Mouse (Mus musculus): ENCODE results near the gene Necab3. TPM values are rescaled to one million over a fixed set of nuclear protein-coding genes. Genes with fewer than 3 reads are reported as not detected.

Gene Necab3
- polyA plus RNA-seq, 1 experiment from 2014 or later = 1.6 TPM

DNA sequence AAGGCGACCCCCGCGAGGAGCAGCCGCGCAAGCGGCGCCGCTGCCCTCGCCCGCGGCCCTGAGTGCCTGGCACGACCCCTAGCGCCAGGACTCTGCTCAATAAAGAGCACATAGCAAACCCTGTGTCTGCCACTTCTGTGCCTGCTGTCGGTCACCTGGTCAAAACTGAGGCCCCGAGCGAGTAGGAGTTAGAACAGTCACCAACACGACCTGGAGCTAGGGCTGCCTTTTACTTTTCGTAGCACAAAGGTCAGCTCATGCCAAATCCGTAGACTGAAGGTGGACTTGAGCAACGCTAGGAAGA lies 8.9 kb downstream of the Necab3 start:
- Histone ChIP-seq H3K27me3 (ENCODE audit: insufficient read depth, poor library complexity, severe bottlenecking) (peaks cover 62% of the 10 kb centered on the region), H3K9me3 (no peaks in the 10 kb centered on the region), H3K27ac (no peak overlapping the region), H3K36me3 (no peaks in the 10 kb centered on the region), H3K4me1 (peaks cover 26% of the 10 kb centered on the region), H3K4me3 (peak overlapping the region; percentile 67)
- WGBS = 14% methylated on average over 20 of the region's 20 CpGs
- DNase-seq (ENCODE audit: low spot score) = no peak

- Histone ChIP-seq H3K27me3 (ENCODE audit: insufficient read depth, poor library complexity, severe bottlenecking) (peaks cover 57% of the 10 kb centered on the region), H3K4me3 (peak overlapping the region; percentile 67), H3K4me1 (peaks cover 26% of the 10 kb centered on the region), H3K36me3 (no peaks in the 10 kb centered on the region), H3K9me3 (no peaks in the 10 kb centered on the region), H3K27ac (peak overlapping the region; percentile 75)
- 5% methylated on average over 48 of the region's 48 CpGs for WGBS
- DNase-seq (ENCODE audit: low spot score) = peak; percentile 89
Measured at GRCm38 (mm10) chr2:154549127-154549885, 9.4 kb downstream of the Necab3 start.

GRCm38 (mm10) chr2:154548688-154549087 lies 10.0 kb downstream of the Necab3 start:
- Histone ChIP-seq H3K9me3 (no peaks in the 10 kb centered on the region), H3K4me1 (peaks cover 26% of the 10 kb centered on the region), H3K4me3 (no peak overlapping the region), H3K27me3 (ENCODE audit: insufficient read depth, poor library complexity, severe bottlenecking) (peaks cover 55% of the 10 kb centered on the region), H3K36me3 (no peaks in the 10 kb centered on the region), H3K27ac (no peak overlapping the region)
- no peak for DNase-seq (ENCODE audit: low spot score)
- 40% methylated on average over 3 of the region's 3 CpGs for WGBS

- Histone ChIP-seq H3K36me3 (no peaks in the 10 kb centered on the region), H3K27ac (no peak within 1 kb of the TSS; the same call in 1 of the 2 replicates), H3K4me1 (peaks cover 13% of the 10 kb centered on the region), H3K4me3 (no peak within 1 kb of the TSS), H3K9me3 (no peaks in the 10 kb centered on the region), H3K27me3 (ENCODE audit: insufficient read depth, poor library complexity, severe bottlenecking) (peaks cover 35% of the 10 kb centered on the region)
- 88% methylated on average over 10 of the region's 10 CpGs for WGBS
- no peak for DNase-seq (ENCODE audit: low spot score)
Measured at GRCm38 (mm10) chr2:154546711-154547110, 12.0 kb downstream of the Necab3 start, which contains the start of gene 1700003F12Rik. 1700003F12Rik (plus strand) TSS chr2:154547085.

DNA sequence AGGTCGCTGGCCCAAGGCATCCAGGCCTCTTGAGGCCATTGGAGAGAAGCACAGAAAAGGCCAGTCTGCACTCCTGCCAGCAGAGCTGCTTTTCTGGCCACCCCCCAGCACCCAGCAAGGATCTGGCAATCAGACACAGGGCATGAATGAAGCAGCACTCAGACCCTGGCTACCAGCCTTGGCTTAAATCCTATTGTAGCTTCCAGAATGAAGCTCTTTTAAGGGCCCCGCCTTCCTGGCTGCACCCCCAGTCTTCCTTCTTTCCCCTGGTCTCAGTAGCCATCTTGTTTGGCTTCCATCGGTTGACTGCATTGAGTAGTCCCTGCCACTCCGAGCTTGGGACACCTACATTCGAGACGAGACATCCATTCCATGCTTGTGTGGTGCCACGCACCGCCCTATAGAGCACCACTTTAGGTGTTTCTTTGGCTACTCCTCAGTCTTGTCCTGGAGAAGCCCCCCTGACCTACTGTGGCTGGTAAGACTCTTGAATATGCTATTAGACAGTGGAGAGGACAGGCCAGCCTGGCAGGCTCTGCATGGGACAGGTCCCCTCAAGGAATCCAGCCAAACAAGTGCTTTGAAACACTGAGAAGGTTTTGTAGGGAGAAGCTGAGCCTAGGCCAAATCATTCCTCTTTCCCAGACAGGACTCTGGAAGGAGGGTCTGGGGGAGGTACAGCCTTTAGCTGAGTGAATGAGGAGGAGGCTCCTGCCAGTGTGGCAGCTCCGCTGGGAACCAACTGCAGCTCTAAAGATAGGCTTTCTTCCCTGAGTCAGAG lies 14.9 kb downstream of the Necab3 start:
- H3K27ac ChIP-seq = no peak overlapping the region
- peaks cover 11% of the 10 kb centered on the region; the same call in 1 of the 2 replicates for H3K27me3 ChIP-seq (ENCODE audit: insufficient read depth, poor library complexity, severe bottlenecking)
- no peaks in the 10 kb centered on the region for H3K9me3 ChIP-seq
- no peak overlapping the region for H3K4me3 ChIP-seq
- H3K36me3 ChIP-seq = no peaks in the 10 kb centered on the region; the same call in 1 of the 2 replicates
- WGBS = 82% methylated on average over 9 of the region's 9 CpGs
- DNase-seq (ENCODE audit: low spot score) = no peak
- H3K4me1 ChIP-seq = peaks cover 3% of the 10 kb centered on the region

DNA sequence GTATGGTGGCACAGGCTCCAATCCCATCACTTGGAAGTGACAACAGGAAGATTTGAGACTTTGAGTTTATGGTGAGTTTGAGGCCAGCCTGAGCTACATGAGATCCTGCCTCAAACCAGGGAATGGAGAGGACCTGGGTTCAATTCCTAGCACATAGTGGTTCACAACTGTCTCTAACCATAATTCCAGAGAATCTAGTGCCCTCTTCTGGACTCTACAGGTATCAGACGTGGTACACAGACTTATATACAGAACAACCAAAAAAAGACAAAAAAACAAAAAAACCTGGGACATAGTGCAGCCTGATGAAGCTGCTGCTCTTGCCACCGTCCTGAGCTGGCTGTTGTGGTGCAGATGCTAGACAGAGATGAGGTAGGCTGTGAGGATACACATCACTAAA lies 17.1 kb downstream of the Necab3 start:
- H3K27me3 ChIP-seq (ENCODE audit: insufficient read depth, poor library complexity, severe bottlenecking) = peaks cover 1% of the 10 kb centered on the region; the same call in 1 of the 2 replicates
- no peak for DNase-seq (ENCODE audit: low spot score)
- WGBS = 75% methylated on average over 2 of the region's 2 CpGs
- no peak overlapping the region for H3K27ac ChIP-seq
- no peaks in the 10 kb centered on the region for H3K9me3 ChIP-seq
- no peak overlapping the region for H3K4me3 ChIP-seq
- H3K36me3 ChIP-seq = peaks cover 11% of the 10 kb centered on the region
- H3K4me1 ChIP-seq = peaks cover 8% of the 10 kb centered on the region; the same call in 1 of the 2 replicates

- H3K36me3 ChIP-seq = peaks cover 27% of the 10 kb centered on the region
- WGBS = 75% methylated on average over 3 of the region's 3 CpGs
Measured at GRCm38 (mm10) chr2:154539720-154540119, 19.0 kb downstream of the Necab3 start.

GRCm38 (mm10) chr2:154538710-154539109 lies 20.0 kb downstream of the Necab3 start:
- H3K27me3 ChIP-seq (ENCODE audit: insufficient read depth, poor library complexity, severe bottlenecking) = no peaks in the 10 kb centered on the region
- 28% methylated on average over 3 of the region's 3 CpGs for WGBS
- H3K27ac ChIP-seq = no peak overlapping the region
- H3K4me3 ChIP-seq = no peak overlapping the region
- peaks cover 21% of the 10 kb centered on the region for H3K4me1 ChIP-seq
- peaks cover 32% of the 10 kb centered on the region for H3K36me3 ChIP-seq
- H3K9me3 ChIP-seq = no peaks in the 10 kb centered on the region
- DNase-seq (ENCODE audit: low spot score) = no peak

More at GRCm38 (mm10) chr2:154539720-154540119, 19.0 kb downstream of the Necab3 start:
- Histone ChIP-seq H3K4me1 (peaks cover 15% of the 10 kb centered on the region), H3K9me3 (no peaks in the 10 kb centered on the region), H3K4me3 (no peak overlapping the region), H3K27me3 (ENCODE audit: insufficient read depth, poor library complexity, severe bottlenecking) (no peaks in the 10 kb centered on the region), H3K27ac (no peak overlapping the region)
- DNase-seq (ENCODE audit: low spot score) = no peak

GRCm38 (mm10) chr2:154538310-154538709 lies 20.4 kb downstream of the Necab3 start:
- Histone ChIP-seq H3K4me3 (no peak overlapping the region), H3K9me3 (no peaks in the 10 kb centered on the region), H3K4me1 (peaks cover 21% of the 10 kb centered on the region), H3K27ac (no peak overlapping the region), H3K36me3 (peaks cover 33% of the 10 kb centered on the region), H3K27me3 (ENCODE audit: insufficient read depth, poor library complexity, severe bottlenecking) (no peaks in the 10 kb centered on the region)
- 68% methylated on average over 2 of the region's 2 CpGs for WGBS
- DNase-seq (ENCODE audit: low spot score) = peak; percentile 55

GRCm38 (mm10) chr2:154534704-154535270 lies 23.9 kb downstream of the Necab3 start:
- H3K36me3 ChIP-seq = peaks cover 57% of the 10 kb centered on the region

GRCm38 (mm10) chr2:154532888-154533287 lies 25.8 kb downstream of the Necab3 start:
- 59% methylated on average over 3 of the region's 3 CpGs for WGBS
- Histone ChIP-seq H3K4me3 (no peak overlapping the region), H3K36me3 (peaks cover 71% of the 10 kb centered on the region)

More at GRCm38 (mm10) chr2:154534704-154535270, 23.9 kb downstream of the Necab3 start:
- WGBS = 64% methylated on average over 12 of the region's 12 CpGs
- 0 out of 2 replicates have a peak overlapping the region, but pooled peaks have one; percentile 44 for H3K27ac ChIP-seq
- no peaks in the 10 kb centered on the region for H3K9me3 ChIP-seq
- no peaks in the 10 kb centered on the region for H3K27me3 ChIP-seq (ENCODE audit: insufficient read depth, poor library complexity, severe bottlenecking)
- H3K4me3 ChIP-seq = no peak overlapping the region
- DNase-seq (ENCODE audit: low spot score) = no peak
- H3K4me1 ChIP-seq = peaks cover 21% of the 10 kb centered on the region

DNA sequence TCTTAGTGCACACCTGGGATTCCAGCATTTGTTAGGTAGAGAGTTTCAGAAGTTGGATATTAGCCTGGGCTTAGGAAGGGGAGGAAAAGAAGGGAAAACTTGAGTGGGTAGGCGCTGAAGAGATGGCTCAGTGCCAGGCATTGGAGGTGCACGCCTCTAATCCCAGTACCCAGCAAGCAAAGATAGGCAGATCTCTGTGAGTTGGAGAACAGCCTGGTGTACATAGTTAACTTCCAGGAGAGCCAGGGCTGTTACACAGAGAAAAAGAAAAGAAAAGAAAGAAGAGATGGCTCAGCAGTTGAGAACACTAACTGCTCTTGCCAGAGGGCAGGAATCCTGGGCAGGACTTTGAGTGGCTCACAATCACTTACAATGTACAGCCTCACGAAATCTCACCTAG lies 32.2 kb downstream of the Necab3 start:
- no peaks in the 10 kb centered on the region for H3K27me3 ChIP-seq (ENCODE audit: insufficient read depth, poor library complexity, severe bottlenecking)
- no peaks in the 10 kb centered on the region for H3K4me1 ChIP-seq
- H3K27ac ChIP-seq = no peak overlapping the region
- H3K9me3 ChIP-seq = no peaks in the 10 kb centered on the region
- DNase-seq (ENCODE audit: low spot score) = no peak
- WGBS = 85% methylated on average over 3 of the region's 3 CpGs
- no peak overlapping the region for H3K4me3 ChIP-seq
- peaks cover 84% of the 10 kb centered on the region for H3K36me3 ChIP-seq

More at GRCm38 (mm10) chr2:154532888-154533287, 25.8 kb downstream of the Necab3 start:
- no peaks in the 10 kb centered on the region for H3K9me3 ChIP-seq
- DNase-seq (ENCODE audit: low spot score) = no peak
- H3K27ac ChIP-seq = no peak overlapping the region
- peaks cover 13% of the 10 kb centered on the region for H3K4me1 ChIP-seq
- no peaks in the 10 kb centered on the region for H3K27me3 ChIP-seq (ENCODE audit: insufficient read depth, poor library complexity, severe bottlenecking)

DNA sequence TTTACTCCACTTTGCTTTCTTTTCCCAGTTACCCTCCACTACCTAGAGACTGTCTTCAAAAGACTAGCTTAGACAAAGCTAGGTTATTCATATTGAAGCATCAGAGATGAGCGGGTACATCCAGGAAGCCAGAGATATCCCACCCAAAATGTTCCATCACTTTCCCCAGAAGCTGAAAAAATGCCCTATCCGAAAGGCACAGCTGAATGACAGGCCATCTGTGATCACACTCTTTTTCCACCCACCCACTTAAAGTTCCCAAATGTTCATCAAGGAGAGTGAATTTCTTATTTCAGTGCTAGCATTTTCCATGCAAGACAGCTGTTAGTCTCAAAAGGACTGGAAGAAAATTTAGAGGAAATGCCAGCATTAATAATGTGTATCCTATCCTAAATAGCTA lies 33.4 kb downstream of the Necab3 start:
- H3K27me3 ChIP-seq (ENCODE audit: insufficient read depth, poor library complexity, severe bottlenecking) = no peaks in the 10 kb centered on the region
- WGBS = 90% methylated on average over 2 of the region's 2 CpGs
- no peak overlapping the region for H3K27ac ChIP-seq
- peaks cover 78% of the 10 kb centered on the region for H3K36me3 ChIP-seq
- H3K4me1 ChIP-seq = no peaks in the 10 kb centered on the region
- no peaks in the 10 kb centered on the region for H3K9me3 ChIP-seq
- no peak overlapping the region for H3K4me3 ChIP-seq
- no peak for DNase-seq (ENCODE audit: low spot score)
